Mouse (Mus musculus) midbrain, embryonic 15.5 days (tissue): ENCODE data around the gene Mrpl54. TPM values are rescaled to one million over a fixed set of nuclear protein-coding genes. Genes with fewer than 3 reads are reported as not detected.
A peak's percentile ranks its signal among the peaks of the same experiment; 100 is the strongest.

Source experiments
- ATAC-seq: fragments of 200-750 bp; cut with Nextera tagmentation; replicated peaks from 2 replicates; pipeline ENCODE4 v1.8.0; 2017; ENCODE audit warnings: moderate TSS enrichment
- H3K27ac ChIP-seq: fragments of 300-500 bp; sonication (generic); 2 replicates; pipeline ENCODE4 v1.5.1; 2015; ENCODE audit warnings: mild to moderate bottlenecking, inconsistent platforms
- H3K27me3 ChIP-seq: fragments of 300-500 bp; sonication (generic); replicated peaks from 2 replicates; pipeline ENCODE4 v1.6.1; 2015; ENCODE audit warnings: inconsistent platforms
- H3K36me3 ChIP-seq: fragments of 300-500 bp; sonication (generic); replicated peaks from 2 replicates; pipeline ENCODE4 v1.6.1; 2015; ENCODE audit warnings: inconsistent platforms
- H3K4me1 ChIP-seq: fragments of 300-500 bp; sonication (generic); 2 replicates; pipeline ENCODE4 v1.6.1; 2015; ENCODE audit warnings: inconsistent platforms
- H3K4me2 ChIP-seq: fragments of 300-500 bp; sonication (generic); 2 replicates; pipeline ENCODE4 v1.6.1; 2015; ENCODE audit warnings: inconsistent platforms, mild to moderate bottlenecking, moderate library complexity
- H3K4me3 ChIP-seq: fragments of 300-500 bp; sonication (generic); 2 replicates; pipeline ENCODE4 v1.5.1; 2015; ENCODE audit warnings: mild to moderate bottlenecking, inconsistent platforms
- H3K9ac ChIP-seq: fragments of 300-500 bp; sonication (generic); 2 replicates; pipeline ENCODE4 v1.6.1; 2015; ENCODE audit warnings: mild to moderate bottlenecking, inconsistent platforms
- H3K9me3 ChIP-seq: fragments of 300-500 bp; sonication (generic); 2 replicates; pipeline ENCODE4 v1.6.1; 2016; ENCODE audit warnings: inconsistent platforms
- WGBS: fragments of 180-500 bp; shearing (Covaris S2); methylation state at CpG from one replicate; pipeline ENCODE4 v1.1.7; 2015; ENCODE audit warnings: mixed read lengths; 5-methylcytosine and 5-hydroxymethylcytosine counted together
- polyA plus RNA-seq: library from polyadenylated mRNA; unstranded; fragments of >200 nt; fragmentation: Nextera tagmentation; extraction: Ambion mirVana; gene quantifications from 2 replicates; pipeline ENCODE4 v1.2.1, GENCODE M21; 2015

The Mrpl54 gene
- 124 and 126 TPM in 2 replicates for polyA plus RNA-seq

GRCm38 (mm10) chr10:81266211-81267105, at the start of gene Mrpl54, which contains the start of gene Apba3:
Gene Mrpl54 (minus strand): TSS chr10:81266934.
Gene Apba3 (plus strand): TSS chr10:81266960.
- 1% methylated on average over 48 of the region's 48 CpGs for WGBS
- Histone ChIP-seq H3K9ac (peak within 1 kb of the TSS; percentile 71), H3K4me2 (peak within 1 kb of the TSS; percentile 79), H3K9me3 (no peaks in the 10 kb centered on the region), H3K36me3 (peaks cover 2% of the 10 kb centered on the region; the same call in 1 of the 2 replicates), H3K27me3 (no peaks in the 10 kb centered on the region), H3K4me3 (peak within 1 kb of the TSS; percentile 74), H3K27ac (peak within 1 kb of the TSS; percentile 90), H3K4me1 (peaks cover 24% of the 10 kb centered on the region)
- ATAC-seq = peak; percentile 90

- Histone ChIP-seq H3K36me3 (peaks cover 59% of the 10 kb centered on the region), H3K4me3 (no peak overlapping the region), H3K4me1 (peaks cover 12% of the 10 kb centered on the region), H3K9me3 (no peaks in the 10 kb centered on the region), H3K27me3 (no peaks in the 10 kb centered on the region), H3K4me2 (no peak overlapping the region), H3K9ac (no peak overlapping the region), H3K27ac (no peak overlapping the region)
- 91% methylated on average over 16 of the region's 16 CpGs for WGBS
- ATAC-seq = no peak
Measured at GRCm38 (mm10) chr10:81315587-81315986, 48.9 kb upstream of the Mrpl54 start.

- H3K36me3 ChIP-seq = peaks cover 72% of the 10 kb centered on the region
- WGBS = 82% methylated on average over 7 of the region's 7 CpGs
- H3K4me3 ChIP-seq = no peak overlapping the region
- no peak overlapping the region for H3K4me2 ChIP-seq
- no peak overlapping the region for H3K27ac ChIP-seq
- H3K4me1 ChIP-seq = peaks cover 4% of the 10 kb centered on the region
- no peaks in the 10 kb centered on the region for H3K27me3 ChIP-seq
- ATAC-seq = no peak
- H3K9ac ChIP-seq = no peak overlapping the region
- no peaks in the 10 kb centered on the region for H3K9me3 ChIP-seq
Measured at GRCm38 (mm10) chr10:81314201-81314600, 47.5 kb upstream of the Mrpl54 start.

- H3K4me2 ChIP-seq = no peak overlapping the region
- H3K36me3 ChIP-seq = peaks cover 76% of the 10 kb centered on the region
- H3K4me3 ChIP-seq = no peak overlapping the region
- H3K27me3 ChIP-seq = no peaks in the 10 kb centered on the region
- 91% methylated on average over 13 of the region's 13 CpGs for WGBS
- H3K9ac ChIP-seq = no peak overlapping the region
- no peaks in the 10 kb centered on the region for H3K9me3 ChIP-seq
- H3K4me1 ChIP-seq = no peaks in the 10 kb centered on the region; the same call in 1 of the 2 replicates
- no peak for ATAC-seq
- H3K27ac ChIP-seq = no peak overlapping the region
Measured at GRCm38 (mm10) chr10:81313581-81313980, 46.8 kb upstream of the Mrpl54 start.

GRCm38 (mm10) chr10:81309571-81309970, 42.8 kb upstream of the Mrpl54 start:
- ATAC-seq = no peak
- Histone ChIP-seq H3K9me3 (no peaks in the 10 kb centered on the region), H3K27ac (no peak overlapping the region), H3K4me2 (no peak overlapping the region), H3K27me3 (no peaks in the 10 kb centered on the region), H3K36me3 (peaks cover 77% of the 10 kb centered on the region), H3K4me1 (no peaks in the 10 kb centered on the region), H3K4me3 (no peak overlapping the region), H3K9ac (no peak overlapping the region)
- WGBS = 92% methylated on average over 5 of the region's 5 CpGs

- Histone ChIP-seq H3K36me3 (peaks cover 53% of the 10 kb centered on the region), H3K4me2 (no peak overlapping the region), H3K9ac (no peak overlapping the region), H3K4me1 (peaks cover 4% of the 10 kb centered on the region; the same call in 1 of the 2 replicates), H3K9me3 (no peaks in the 10 kb centered on the region), H3K27ac (no peak overlapping the region), H3K4me3 (no peak overlapping the region), H3K27me3 (no peaks in the 10 kb centered on the region)
- 94% methylated on average over 21 of the region's 21 CpGs for WGBS
- ATAC-seq = no peak
Measured at GRCm38 (mm10) chr10:81306837-81307682, 40.3 kb upstream of the Mrpl54 start.

GRCm38 (mm10) chr10:81306173-81306668, 39.5 kb upstream of the Mrpl54 start:
- Histone ChIP-seq H3K4me2 (no peak overlapping the region), H3K27ac (no peak overlapping the region), H3K4me1 (peaks cover 6% of the 10 kb centered on the region; the same call in 1 of the 2 replicates), H3K4me3 (no peak overlapping the region), H3K36me3 (peaks cover 46% of the 10 kb centered on the region), H3K9me3 (no peaks in the 10 kb centered on the region), H3K27me3 (no peaks in the 10 kb centered on the region), H3K9ac (no peak overlapping the region)
- ATAC-seq = no peak
- WGBS = 92% methylated on average over 12 of the region's 12 CpGs

GRCm38 (mm10) chr10:81305663-81306062, 38.9 kb upstream of the Mrpl54 start:
- no peak overlapping the region for H3K9ac ChIP-seq
- H3K4me3 ChIP-seq = no peak overlapping the region
- 95% methylated on average over 14 of the region's 14 CpGs for WGBS
- H3K27ac ChIP-seq = no peak overlapping the region
- no peak overlapping the region for H3K4me2 ChIP-seq
- peaks cover 40% of the 10 kb centered on the region for H3K36me3 ChIP-seq
- H3K9me3 ChIP-seq = no peaks in the 10 kb centered on the region
- peaks cover 9% of the 10 kb centered on the region for H3K4me1 ChIP-seq
- H3K27me3 ChIP-seq = no peaks in the 10 kb centered on the region
- no peak for ATAC-seq

- H3K4me2 ChIP-seq = no peak overlapping the region
- no peaks in the 10 kb centered on the region for H3K9me3 ChIP-seq
- H3K4me3 ChIP-seq = no peak overlapping the region
- 27% methylated on average over 7 of the region's 9 CpGs for WGBS
- peaks cover 15% of the 10 kb centered on the region for H3K4me1 ChIP-seq
- H3K27ac ChIP-seq = no peak overlapping the region
- no peak overlapping the region for H3K9ac ChIP-seq
- no peaks in the 10 kb centered on the region for H3K27me3 ChIP-seq
- no peak for ATAC-seq
- peaks cover 32% of the 10 kb centered on the region for H3K36me3 ChIP-seq
Measured at GRCm38 (mm10) chr10:81304597-81305238, 38.0 kb upstream of the Mrpl54 start.

- peaks cover 15% of the 10 kb centered on the region for H3K4me1 ChIP-seq
- 80% methylated on average over 7 of the region's 7 CpGs for WGBS
- H3K27me3 ChIP-seq = no peaks in the 10 kb centered on the region
- H3K9ac ChIP-seq = no peak overlapping the region
- ATAC-seq = no peak
- no peak overlapping the region for H3K27ac ChIP-seq
- no peaks in the 10 kb centered on the region for H3K9me3 ChIP-seq
- no peak overlapping the region for H3K4me3 ChIP-seq
- H3K4me2 ChIP-seq = no peak overlapping the region
- H3K36me3 ChIP-seq = peaks cover 22% of the 10 kb centered on the region
Measured at GRCm38 (mm10) chr10:81303761-81304160, 37.0 kb upstream of the Mrpl54 start.

- Histone ChIP-seq H3K4me3 (no peak overlapping the region), H3K9ac (no peak overlapping the region), H3K27ac (no peak overlapping the region), H3K9me3 (no peaks in the 10 kb centered on the region), H3K4me2 (no peak overlapping the region), H3K27me3 (no peaks in the 10 kb centered on the region), H3K4me1 (peaks cover 15% of the 10 kb centered on the region), H3K36me3 (peaks cover 21% of the 10 kb centered on the region)
- 76% methylated on average over 10 of the region's 10 CpGs for WGBS
- ATAC-seq = no peak
Measured at GRCm38 (mm10) chr10:81303258-81303657, 36.5 kb upstream of the Mrpl54 start.
